Mouse (Mus musculus) forebrain, embryonic 15.5 days (tissue): Measurements from ENCODE around the gene Sucla2. TPM values are rescaled to one million over a fixed set of nuclear protein-coding genes. Genes with fewer than 3 reads are reported as not detected.
"Not testable (repeated sequence)": the region's sequence is repeated elsewhere in the genome, so short reads cannot be mapped to it uniquely, and the experiment has no call there.

ENCODE experiments used
- ATAC-seq: fragments of 200-750 bp; cut with Nextera tagmentation; replicated peaks from 2 replicates; pipeline ENCODE4 v1.8.0; 2017; ENCODE audit warnings: mild to moderate bottlenecking, moderate TSS enrichment, moderate library complexity
- H3K27ac ChIP-seq: fragments of 300-500 bp; sonication (generic); replicated peaks from 2 replicates; pipeline ENCODE4 v1.5.1; 2015; ENCODE audit warnings: mild to moderate bottlenecking, inconsistent platforms
- H3K27me3 ChIP-seq: fragments of 300-500 bp; sonication (generic); 2 replicates; pipeline ENCODE4 v1.6.1; 2015; ENCODE audit warnings: inconsistent platforms
- H3K36me3 ChIP-seq: fragments of 300-500 bp; sonication (generic); 2 replicates; pipeline ENCODE4 v1.6.1; 2015; ENCODE audit warnings: mild to moderate bottlenecking, inconsistent platforms
- H3K4me1 ChIP-seq: fragments of 300-500 bp; sonication (generic); 2 replicates; pipeline ENCODE4 v1.6.1; 2015; ENCODE audit warnings: inconsistent platforms
- H3K4me2 ChIP-seq: fragments of 300-500 bp; sonication (generic); replicated peaks from 2 replicates; pipeline ENCODE4 v1.6.1; 2015; ENCODE audit warnings: mild to moderate bottlenecking, inconsistent platforms
- H3K4me3 ChIP-seq: fragments of 300-500 bp; sonication (generic); 2 replicates; pipeline ENCODE4 v1.5.1; 2015; ENCODE audit warnings: mild to moderate bottlenecking, inconsistent platforms
- H3K9ac ChIP-seq: fragments of 300-500 bp; sonication (generic); replicated peaks from 2 replicates; pipeline ENCODE4 v1.6.1; 2015; ENCODE audit warnings: mild to moderate bottlenecking, inconsistent platforms
- H3K9me3 ChIP-seq: fragments of 300-500 bp; sonication (generic); 2 replicates; pipeline ENCODE4 v1.6.1; 2016; ENCODE audit warnings: inconsistent platforms
- WGBS: fragments of 180-500 bp; shearing (Covaris S2); methylation state at CpG from one replicate; pipeline ENCODE4 v1.1.7; 2015; ENCODE audit warnings: mixed read lengths; 5-methylcytosine and 5-hydroxymethylcytosine counted together
- polyA plus RNA-seq: library from polyadenylated mRNA; unstranded; fragments of >200 nt; fragmentation: Nextera tagmentation; extraction: Ambion mirVana; gene quantifications from 2 replicates; pipeline ENCODE4 v1.2.1, GENCODE M21; 2015

Sucla2 gene
- polyA plus RNA-seq, 1 experiment from 2014 or later, result 101 TPM

DNA sequence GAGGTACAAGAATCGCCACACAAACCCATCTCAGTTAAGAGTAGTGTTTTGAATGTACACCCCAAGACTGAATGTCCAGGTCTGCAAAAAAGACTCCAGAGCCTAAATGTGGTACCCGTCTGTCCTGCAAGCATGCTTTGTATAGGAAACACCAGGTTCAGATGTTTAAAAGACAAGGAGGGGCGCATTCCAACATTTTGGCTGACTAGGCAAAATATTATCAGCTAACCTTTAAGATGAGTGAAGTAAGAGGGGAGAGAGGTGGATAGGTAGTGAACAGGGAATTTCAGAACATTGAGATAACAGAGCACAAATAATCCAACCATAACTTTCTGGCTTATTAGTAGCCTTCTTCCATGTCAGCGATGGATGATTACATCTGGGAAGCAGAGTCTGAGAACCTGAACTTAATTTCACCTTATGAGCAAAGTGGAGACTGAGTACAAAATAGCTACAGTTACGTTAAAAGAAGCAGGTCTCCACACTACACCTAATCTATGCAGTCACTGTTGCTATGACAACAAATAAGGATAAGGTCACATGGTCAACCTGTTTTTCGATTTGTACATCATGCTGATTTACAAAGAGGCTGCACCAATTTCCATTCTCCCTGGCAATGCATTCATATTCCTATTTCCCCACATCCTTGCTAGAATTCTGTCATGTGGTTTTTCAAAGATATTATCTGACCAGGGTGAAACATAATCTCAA is 8.8 kb downstream of the Sucla2 start:
- no peaks in the 10 kb centered on the region for H3K9me3 ChIP-seq
- no peaks in the 10 kb centered on the region for H3K4me1 ChIP-seq
- H3K4me2 ChIP-seq, result no peak overlapping the region
- H3K9ac ChIP-seq, result no peak overlapping the region
- ATAC-seq, result no peak
- no peaks in the 10 kb centered on the region for H3K27me3 ChIP-seq
- H3K27ac ChIP-seq, result no peak overlapping the region
- WGBS, result 67% methylated on average over 6 of the region's 6 CpGs
- no peak overlapping the region for H3K4me3 ChIP-seq
- no peaks in the 10 kb centered on the region for H3K36me3 ChIP-seq

DNA sequence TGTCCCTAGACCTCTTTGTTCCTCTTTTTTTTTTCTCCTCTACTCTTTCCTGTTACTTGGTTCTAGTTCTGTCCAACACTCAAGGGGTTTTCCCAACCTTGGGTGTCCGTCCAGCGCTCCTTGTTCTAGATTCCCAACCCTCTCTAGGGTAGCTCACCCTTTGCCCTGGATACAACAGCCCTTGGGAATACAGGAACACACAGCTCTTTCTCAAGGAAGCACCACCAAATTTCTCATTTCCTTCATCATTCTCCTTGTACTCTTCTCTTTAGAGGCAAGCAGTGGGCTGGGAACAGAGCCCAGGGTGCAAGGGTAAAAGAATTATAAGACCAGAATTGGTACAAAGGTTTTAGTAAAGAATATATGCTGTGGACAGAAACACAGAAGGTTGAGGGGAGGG is 10.5 kb downstream of the Sucla2 start:
- Histone ChIP-seq H3K27ac (no peak overlapping the region), H3K9me3 (no peaks in the 10 kb centered on the region), H3K4me1 (no peaks in the 10 kb centered on the region), H3K9ac (no peak overlapping the region), H3K4me2 (no peak overlapping the region), H3K27me3 (no peaks in the 10 kb centered on the region), H3K4me3 (no peak overlapping the region), H3K36me3 (no peaks in the 10 kb centered on the region)
- no peak for ATAC-seq
- WGBS, result 97% methylated on average over 2 of the region's 2 CpGs

DNA sequence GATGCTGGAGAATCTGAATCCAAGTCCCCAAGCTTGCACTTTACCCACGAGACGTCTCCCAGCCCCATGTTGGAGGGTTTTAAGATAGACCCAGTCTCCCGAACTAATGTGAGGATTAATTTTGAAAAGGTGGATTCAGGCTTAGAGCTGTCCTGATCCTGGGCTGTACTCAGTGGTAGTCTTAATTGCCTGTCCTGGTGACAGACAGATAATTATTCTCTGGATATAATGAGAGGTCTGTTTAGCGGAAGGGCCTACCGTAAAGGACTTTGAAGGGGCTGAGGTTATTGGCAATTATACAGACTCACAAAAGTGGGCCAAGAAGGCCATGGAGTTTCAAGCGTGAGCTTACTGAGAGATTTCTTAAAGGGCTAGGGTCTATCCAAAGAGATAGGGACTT is 18.7 kb downstream of the Sucla2 start:
- Histone ChIP-seq H3K9me3 (no peaks in the 10 kb centered on the region), H3K4me3 (no peak overlapping the region), H3K9ac (no peak overlapping the region), H3K27me3 (no peaks in the 10 kb centered on the region), H3K4me1 (no peaks in the 10 kb centered on the region), H3K27ac (no peak overlapping the region), H3K36me3 (no peaks in the 10 kb centered on the region), H3K4me2 (no peak overlapping the region)
- peak; percentile 58; the same call in 1 of the 2 replicates for ATAC-seq
- WGBS, result 4% methylated on average over 6 of the region's 6 CpGs

DNA sequence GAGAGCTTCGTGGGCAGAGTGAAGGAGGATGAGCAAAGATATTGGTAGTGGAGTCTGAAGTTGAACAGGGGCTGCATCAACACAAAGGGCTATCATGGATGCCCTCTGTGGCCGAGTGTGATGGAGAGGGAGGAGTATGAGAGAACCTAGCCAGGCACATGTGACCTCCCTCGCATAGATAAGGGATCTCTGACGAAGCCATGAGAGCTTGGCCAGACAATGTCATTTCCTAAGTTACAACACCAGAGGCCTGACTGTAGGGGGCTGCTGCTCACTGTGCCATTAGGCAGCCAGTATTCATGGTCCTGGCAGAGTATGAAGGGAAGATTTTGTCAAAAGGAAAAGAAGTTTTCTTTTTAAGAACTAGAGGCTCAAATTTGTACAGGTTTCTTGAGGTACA is 21.9 kb downstream of the Sucla2 start:
- Histone ChIP-seq H3K36me3 (no peaks in the 10 kb centered on the region), H3K27me3 (no peaks in the 10 kb centered on the region), H3K9me3 (no peaks in the 10 kb centered on the region), H3K4me3 (no peak overlapping the region), H3K4me1 (0 out of 2 replicates have a peak, but pooled peaks cover under 1% of the 10 kb centered on the region), H3K9ac (no peak overlapping the region), H3K4me2 (no peak overlapping the region), H3K27ac (no peak overlapping the region)
- ATAC-seq, result no peak
- 72% methylated on average over 4 of the region's 4 CpGs for WGBS

DNA sequence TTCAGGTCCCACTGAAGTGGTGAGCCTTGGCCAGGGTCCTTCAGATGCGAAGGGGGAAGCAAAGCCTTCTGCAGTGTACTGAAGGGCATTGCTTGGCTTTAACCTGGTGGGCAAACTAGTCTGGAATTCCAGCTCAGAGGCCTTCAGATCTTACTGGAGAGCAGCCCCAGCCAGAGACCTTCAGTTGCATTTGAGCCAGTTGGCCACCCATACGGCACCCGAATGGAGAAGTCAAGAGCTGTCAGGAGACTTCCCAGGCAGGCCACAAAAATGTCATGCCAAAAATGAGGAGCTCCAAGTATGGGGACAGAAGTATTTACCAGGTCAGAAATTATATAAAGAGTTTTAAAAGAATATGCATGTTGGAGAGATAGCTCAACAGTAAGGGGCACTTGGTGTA is 22.9 kb downstream of the Sucla2 start, which contains the start of gene Nudt15:
Gene Nudt15, minus strand, starts transcription at position 192 of the 400 bp plus-strand sequence.
- WGBS, result 91% methylated on average over 3 of the region's 3 CpGs
- Histone ChIP-seq H3K27me3 (no peaks in the 10 kb centered on the region), H3K27ac (no peak within 1 kb of the TSS), H3K36me3 (no peaks in the 10 kb centered on the region), H3K4me1 (peaks cover 5% of the 10 kb centered on the region; the same call in 1 of the 2 replicates), H3K4me3 (no peak within 1 kb of the TSS), H3K9me3 (no peaks in the 10 kb centered on the region), H3K4me2 (no peak within 1 kb of the TSS), H3K9ac (no peak within 1 kb of the TSS)
- no peak for ATAC-seq

DNA sequence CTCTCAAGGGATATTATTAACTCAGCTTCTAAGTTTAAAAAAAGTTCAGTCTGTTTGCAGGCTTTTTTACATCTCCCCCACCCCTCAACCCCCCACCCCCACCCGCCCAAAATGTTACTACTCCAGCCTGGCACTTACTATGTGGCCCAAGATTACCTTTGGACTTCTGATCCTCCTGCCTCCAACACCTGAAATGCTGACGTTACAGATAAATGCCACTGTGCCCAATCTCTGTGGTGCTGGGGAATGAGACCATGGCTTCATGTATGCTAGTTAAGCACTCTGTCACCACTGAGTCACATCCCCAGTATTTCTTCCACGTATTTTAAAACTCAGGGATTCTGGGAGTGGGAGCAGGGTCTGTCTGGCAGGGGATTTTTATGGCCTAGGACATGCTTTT is 25.2 kb downstream of the Sucla2 start:
- 52% methylated on average over 3 of the region's 3 CpGs for WGBS
- peaks cover 23% of the 10 kb centered on the region for H3K4me1 ChIP-seq
- H3K36me3 ChIP-seq, result no peaks in the 10 kb centered on the region
- H3K4me3 ChIP-seq, result no peak overlapping the region
- no peak overlapping the region for H3K9ac ChIP-seq
- no peak overlapping the region for H3K27ac ChIP-seq
- ATAC-seq, result no peak
- H3K4me2 ChIP-seq, result no peak overlapping the region
- H3K9me3 ChIP-seq, result no peaks in the 10 kb centered on the region
- no peaks in the 10 kb centered on the region for H3K27me3 ChIP-seq

DNA sequence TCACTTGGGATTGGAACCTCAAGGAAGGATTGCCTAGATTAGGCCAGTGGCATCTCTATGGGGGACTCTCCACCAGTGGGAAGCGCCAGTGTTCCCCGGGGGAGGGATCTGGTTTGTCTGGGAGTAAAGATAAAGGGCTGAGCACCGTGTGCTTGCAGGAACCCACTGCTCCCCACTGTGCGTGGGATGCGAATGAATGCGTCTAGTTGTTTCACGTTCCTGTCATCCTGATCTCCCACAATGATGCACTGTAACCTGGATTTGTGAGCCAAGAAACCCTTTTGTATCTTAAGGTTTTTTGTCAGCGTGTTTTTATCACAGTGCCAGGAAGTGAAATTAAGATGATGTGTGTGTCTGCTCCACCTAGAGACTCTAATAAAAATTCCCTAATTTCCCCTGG is 25.6 kb downstream of the Sucla2 start:
- ATAC-seq, result no peak
- no peaks in the 10 kb centered on the region for H3K9me3 ChIP-seq
- no peak overlapping the region for H3K4me2 ChIP-seq
- no peak overlapping the region for H3K9ac ChIP-seq
- no peak overlapping the region for H3K27ac ChIP-seq
- H3K4me3 ChIP-seq, result no peak overlapping the region
- H3K4me1 ChIP-seq, result peaks cover 23% of the 10 kb centered on the region
- 31% methylated on average over 8 of the region's 8 CpGs for WGBS
- H3K36me3 ChIP-seq, result no peaks in the 10 kb centered on the region
- H3K27me3 ChIP-seq, result no peaks in the 10 kb centered on the region

DNA sequence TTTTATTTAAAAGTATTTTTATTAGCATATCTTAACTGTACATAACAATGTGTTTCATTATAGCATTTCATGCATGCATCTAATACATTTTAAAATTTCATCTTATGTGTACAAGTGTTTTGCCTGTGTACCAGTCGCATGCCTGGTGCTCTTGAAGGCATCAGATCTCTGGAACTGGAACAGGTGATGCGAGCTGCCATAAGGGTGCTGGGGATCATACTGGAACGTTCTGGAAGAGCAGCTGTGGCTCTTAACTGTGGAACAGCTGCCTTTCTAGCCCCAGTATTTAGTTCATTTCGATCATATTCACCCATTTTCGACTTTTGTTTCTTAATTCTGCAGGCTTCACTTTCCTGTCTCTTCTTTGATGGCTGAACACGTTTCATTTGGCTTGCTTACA is 26.0 kb downstream of the Sucla2 start:
- 76% methylated on average over 6 of the region's 6 CpGs for WGBS
- no peak overlapping the region for H3K4me3 ChIP-seq
- H3K4me1 ChIP-seq, result peaks cover 23% of the 10 kb centered on the region
- H3K9ac ChIP-seq, result no peak overlapping the region
- no peaks in the 10 kb centered on the region for H3K9me3 ChIP-seq
- no peaks in the 10 kb centered on the region for H3K27me3 ChIP-seq
- ATAC-seq, result no peak
- H3K27ac ChIP-seq, result no peak overlapping the region
- H3K36me3 ChIP-seq, result no peaks in the 10 kb centered on the region
- H3K4me2 ChIP-seq, result no peak overlapping the region

DNA sequence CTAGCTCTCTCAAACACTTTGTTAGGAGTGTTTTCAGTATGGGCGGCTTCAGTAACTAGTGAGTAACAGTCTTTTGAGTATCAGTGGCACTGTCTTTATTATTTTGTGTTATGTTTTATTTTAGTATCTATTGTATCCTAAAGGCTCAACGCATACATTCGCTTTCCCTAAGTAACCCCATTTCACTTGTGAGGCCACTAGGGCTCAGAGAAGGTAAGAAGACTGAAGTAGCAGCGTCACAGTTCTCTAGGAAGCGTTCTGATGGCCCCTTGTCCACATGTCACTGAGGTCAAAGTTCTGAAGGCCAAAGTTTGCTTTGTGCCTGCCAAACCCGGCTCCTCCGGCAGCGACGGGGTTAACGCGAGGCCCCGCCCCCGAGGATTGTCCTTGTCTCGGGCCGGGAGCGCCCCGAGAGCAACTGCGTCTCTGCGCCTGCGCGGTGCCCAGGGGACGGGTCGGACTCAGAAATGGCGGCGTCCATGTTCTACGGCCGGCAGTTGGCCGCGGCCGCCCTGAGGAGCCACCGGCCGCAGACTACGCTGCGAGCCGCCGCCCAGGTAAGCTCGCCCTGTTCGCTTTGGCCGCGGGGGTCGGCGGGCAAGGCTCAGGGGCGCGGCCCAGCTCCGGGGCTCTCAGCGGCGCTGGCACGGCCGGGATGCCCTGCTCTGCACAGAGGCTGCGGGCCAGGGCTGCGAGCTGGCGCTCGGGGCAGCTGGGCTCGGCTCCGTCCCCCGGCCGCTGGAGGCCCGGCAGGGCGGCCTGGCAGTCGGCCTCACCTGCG is 27.4 kb downstream of the Sucla2 start:
- Histone ChIP-seq H3K27me3 (no peaks in the 10 kb centered on the region), H3K27ac (peak overlapping the region; percentile 75), H3K9ac (peak overlapping the region; percentile 85), H3K4me3 (peak overlapping the region; percentile 81), H3K36me3 (peaks cover 7% of the 10 kb centered on the region; the same call in 1 of the 2 replicates), H3K9me3 (no peaks in the 10 kb centered on the region), H3K4me2 (peak overlapping the region; percentile 62), H3K4me1 (peaks cover 23% of the 10 kb centered on the region)
- WGBS, result 4% methylated on average over 61 of the region's 61 CpGs
- ATAC-seq, result peak; percentile 97

DNA sequence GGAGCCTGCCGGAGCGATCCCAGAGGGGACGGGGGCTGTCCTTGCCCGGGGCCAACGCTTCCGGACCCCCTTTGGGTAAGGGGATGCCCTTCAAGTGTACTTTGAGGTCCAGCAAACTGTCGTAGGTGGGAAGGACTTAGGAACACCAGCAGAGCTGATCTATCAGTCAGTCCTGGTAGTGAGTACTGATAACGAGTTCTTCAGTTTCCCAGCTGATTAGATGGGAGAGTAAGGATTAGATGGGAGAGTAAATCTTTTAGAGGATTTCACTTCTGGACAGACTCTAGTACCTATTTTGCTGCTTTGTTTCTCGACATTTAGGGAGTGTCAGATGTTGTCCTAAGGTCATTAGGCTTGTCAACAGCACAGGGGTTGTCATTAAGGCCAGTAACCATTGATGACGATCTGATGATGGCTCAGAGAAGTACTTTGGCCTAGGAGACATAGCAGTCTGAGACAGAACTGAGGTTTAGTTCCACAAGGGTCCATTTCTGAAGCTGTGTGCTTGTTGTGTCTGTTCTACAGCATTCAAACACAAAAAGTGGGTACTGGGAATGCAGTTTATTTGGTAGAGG is 28.1 kb downstream of the Sucla2 start:
- under 1% methylated on average over 10 of the region's 10 CpGs for WGBS
- peaks cover 7% of the 10 kb centered on the region; the same call in 1 of the 2 replicates for H3K36me3 ChIP-seq
- H3K9me3 ChIP-seq, result no peaks in the 10 kb centered on the region
- H3K4me2 ChIP-seq, result peak overlapping the region; percentile 62
- no peak; the same call in 1 of the 2 replicates for ATAC-seq
- no peaks in the 10 kb centered on the region for H3K27me3 ChIP-seq
- H3K4me1 ChIP-seq, result peaks cover 23% of the 10 kb centered on the region
- peak overlapping the region; percentile 75 for H3K27ac ChIP-seq
- peak overlapping the region; percentile 81 for H3K4me3 ChIP-seq
- H3K9ac ChIP-seq, result peak overlapping the region; percentile 85

DNA sequence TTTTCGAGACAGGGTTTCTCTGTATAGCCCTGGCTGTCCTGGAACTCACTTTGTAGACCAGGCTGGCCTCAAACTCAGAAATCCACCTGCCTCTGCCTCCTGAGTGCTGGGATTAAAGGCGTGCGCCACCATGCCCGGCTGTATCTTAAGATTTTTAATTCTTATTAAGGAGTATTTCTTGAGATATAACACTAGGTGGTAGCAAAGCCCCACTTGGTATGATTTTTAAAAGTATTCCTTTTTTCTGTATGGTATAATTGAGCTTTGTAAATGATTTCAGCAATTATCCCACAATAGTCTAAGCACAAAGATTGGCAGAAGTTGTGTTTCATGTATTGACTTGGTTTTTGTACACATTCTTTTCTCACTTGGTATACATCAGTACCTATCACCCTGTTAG is 44.7 kb downstream of the Sucla2 start:
- not testable (repeated sequence) for H3K4me3 ChIP-seq, H3K4me1 ChIP-seq, H3K4me2 ChIP-seq, H3K9ac ChIP-seq, H3K27ac ChIP-seq, H3K9me3 ChIP-seq, ATAC-seq, H3K27me3 ChIP-seq
- 92% methylated on average over 4 of the region's 4 CpGs for WGBS
- H3K36me3 ChIP-seq, result peaks cover 19% of the 10 kb centered on the region

DNA sequence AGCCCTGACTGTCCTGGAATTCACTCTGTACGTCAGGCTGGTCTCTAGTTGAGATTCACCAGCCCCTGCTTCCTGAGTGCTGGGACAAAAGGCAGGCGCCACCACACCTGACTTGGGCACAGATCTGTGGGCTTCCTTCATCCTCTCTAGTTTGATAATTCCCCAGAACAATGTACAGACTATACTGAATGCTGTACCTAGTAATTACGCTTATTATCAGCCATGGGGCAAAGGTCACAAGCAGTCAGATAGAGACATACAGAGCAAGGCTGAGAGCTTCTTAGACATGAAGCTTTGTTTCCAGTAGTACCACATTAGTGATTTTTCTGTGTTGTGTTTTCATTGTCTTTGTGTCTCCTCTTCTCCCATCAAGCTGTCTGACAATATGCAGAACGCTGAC is 46.0 kb downstream of the Sucla2 start:
- H3K9me3 ChIP-seq, result no peaks in the 10 kb centered on the region
- ATAC-seq, result no peak
- H3K36me3 ChIP-seq, result peaks cover 19% of the 10 kb centered on the region
- H3K9ac ChIP-seq, result no peak overlapping the region
- H3K4me1 ChIP-seq, result no peaks in the 10 kb centered on the region
- no peak overlapping the region for H3K4me3 ChIP-seq
- no peak overlapping the region for H3K27ac ChIP-seq
- no peak overlapping the region for H3K4me2 ChIP-seq
- no peaks in the 10 kb centered on the region for H3K27me3 ChIP-seq
- 90% methylated on average over 4 of the region's 4 CpGs for WGBS
